ENCODE assay signal across 8 mouse cellular contexts in the genomic region with DNA sequence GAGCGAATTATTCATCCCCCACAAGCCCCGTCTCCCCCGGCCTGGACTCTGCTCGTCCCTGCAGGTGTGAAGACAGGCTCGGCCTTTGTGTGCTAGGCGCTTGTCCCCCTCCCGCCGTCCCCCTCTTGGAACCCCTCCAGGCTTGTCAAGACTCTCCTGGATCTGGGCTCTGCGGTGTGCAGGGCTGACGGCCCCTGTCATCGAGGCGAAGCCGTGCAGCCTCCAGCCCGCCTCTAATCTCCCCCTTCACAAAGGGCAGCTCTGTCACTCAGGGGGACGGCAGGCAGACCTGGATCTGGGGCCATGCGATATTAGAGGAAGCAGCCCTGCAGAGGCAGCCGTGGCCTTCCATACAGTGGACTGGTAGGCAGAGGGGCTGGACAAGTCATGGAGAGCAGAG. TPM values are rescaled to one million over a fixed set of nuclear protein-coding genes. Genes with fewer than 3 reads are reported as not detected.
DNase-seq lines count a peak whose midpoint lies in the region; ATAC-seq lines count a peak whose summit lies in the region.

No protein-coding gene starts in this region.

- 5% methylated on average over 17 of the region's 17 CpGs for WGBS in heart, embryonic 11.5 days (ENCODE audit: insufficient replicate concordance)
- WGBS in heart, embryonic 16.5 days: 7% methylated on average over 17 of the region's 17 CpGs
- WGBS in midbrain, embryonic 10.5 days: 7% methylated on average over 17 of the region's 17 CpGs

- H3K4me2 ChIP-seq in heart, embryonic 11.5 days: peak overlapping the region; percentile 46
- H3K4me2 ChIP-seq in heart, embryonic 16.5 days (ENCODE audit: low read depth, low read length): peak overlapping the region; percentile 54

- no peak overlapping the region for H3K9ac ChIP-seq in heart, embryonic 11.5 days (ENCODE audit: low read depth, low read length)
- no peak overlapping the region for H3K9ac ChIP-seq in heart, embryonic 16.5 days (ENCODE audit: low read length)

- H3K9me3 ChIP-seq in heart, embryonic 11.5 days (replicated peaks; ENCODE audit: control insufficient read depth, low read length): no peaks in the 10 kb centered on the region
- H3K9me3 ChIP-seq in heart, embryonic 16.5 days (replicated peaks; ENCODE audit: control insufficient read depth, low read length): no peaks in the 10 kb centered on the region
- H3K9me3 ChIP-seq in midbrain, embryonic 10.5 days (replicated peaks): no peaks in the 10 kb centered on the region

- peaks cover 49% of the 10 kb centered on the region for H3K27me3 ChIP-seq in heart, embryonic 11.5 days (ENCODE audit: control insufficient read depth, insufficient read depth, low read length)
- peaks cover 32% of the 10 kb centered on the region for H3K27me3 ChIP-seq in heart, embryonic 16.5 days (ENCODE audit: control insufficient read depth, insufficient read depth, low read length)
- peaks cover 48% of the 10 kb centered on the region for H3K27me3 ChIP-seq in midbrain, embryonic 10.5 days (ENCODE audit: low read depth, poor library complexity, severe bottlenecking)

- ATAC-seq in heart, embryonic 11.5 days (replicated peaks; ENCODE audit: insufficient number of reproducible peaks, low FRiP score, low TSS enrichment): peak; percentile 62
- ATAC-seq in common myeloid progenitor, adult 5-6 weeks (replicated peaks; ENCODE audit: low read depth, poor library complexity, severe bottlenecking): peak; percentile 53
- peak; percentile 86 for ATAC-seq in heart, embryonic 16.5 days (replicated peaks; ENCODE audit: extremely low read depth, insufficient read depth, low FRiP score)
- ATAC-seq in erythroblast, adult 5-6 weeks (replicated peaks; ENCODE audit: low FRiP score, poor library complexity, severe bottlenecking): no peak

- H3K27ac ChIP-seq in heart, embryonic 11.5 days (ENCODE audit: low read depth, low read length): peak overlapping the region; percentile 41; the same call in 1 of the 2 replicates
- H3K27ac ChIP-seq in heart, embryonic 16.5 days (ENCODE audit: low read length): no peak overlapping the region
- H3K27ac ChIP-seq in midbrain, embryonic 10.5 days (replicated peaks): peak overlapping the region; percentile 55

- peak overlapping the region; percentile 18 for H3K4me3 ChIP-seq in heart, embryonic 11.5 days (ENCODE audit: low read depth, low read length)
- peak overlapping the region; percentile 21; the same call in 1 of the 2 replicates for H3K4me3 ChIP-seq in heart, embryonic 16.5 days (ENCODE audit: low read length)
- peak overlapping the region; percentile 46 for H3K4me3 ChIP-seq in midbrain, embryonic 10.5 days

- H3K4me1 ChIP-seq in heart, embryonic 11.5 days (ENCODE audit: control insufficient read depth, insufficient read depth, low read length): peaks cover 10% of the 10 kb centered on the region; the same call in 1 of the 2 replicates
- peaks cover 23% of the 10 kb centered on the region for H3K4me1 ChIP-seq in heart, embryonic 16.5 days (ENCODE audit: control insufficient read depth, insufficient read depth, low read length)
- peaks cover 45% of the 10 kb centered on the region for H3K4me1 ChIP-seq in midbrain, embryonic 10.5 days

- no peaks in the 10 kb centered on the region for H3K36me3 ChIP-seq in heart, embryonic 11.5 days (ENCODE audit: control insufficient read depth, insufficient read depth, low read length)
- H3K36me3 ChIP-seq in heart, embryonic 16.5 days (ENCODE audit: control insufficient read depth, insufficient read depth): no peaks in the 10 kb centered on the region
- no peaks in the 10 kb centered on the region for H3K36me3 ChIP-seq in midbrain, embryonic 10.5 days

- DNase-seq in heart, adult 8-10 months (ENCODE audit: low spot score): no peak
- peak; percentile 43 for DNase-seq in midbrain, embryonic 10.5 days (ENCODE audit: low spot score)
- DNase-seq in spleen, postnatal 4 days (ENCODE audit: low spot score in 2 of 2): no peak
- DNase-seq in yolk sac, embryonic 10.5 days (ENCODE audit: low spot score): no peak

RNA-seq across cellular contexts. Expression of a gene that starts 47.8 kb away (rescaled TPM):
- polyA plus RNA-seq in heart, embryonic 11.5 days (2014; fragmentation: Nextera tagmentation; extraction: Ambion mirVana): 234 and 256 TPM in 2 replicates
- total RNA-seq in heart, adult 8-10 months (2022): 100 to 1,000 TPM in 3 of 4 experiments, 10 to 100 TPM in 1; 92.5 to 117 (median 111) TPM
- total RNA-seq in common myeloid progenitor, adult 5-6 weeks (2017): 196 and 216 TPM in 2 replicates
- 182 and 197 TPM in 2 replicates for polyA plus RNA-seq in heart, embryonic 16.5 days (2015; fragmentation: Nextera tagmentation; extraction: Ambion mirVana)
- 284 and 305 TPM in 2 replicates for polyA plus RNA-seq in midbrain, embryonic 10.5 days (2016; fragmentation: Nextera tagmentation; extraction: Ambion mirVana)
- 24.0 and 30.9 TPM in 2 replicates for total RNA-seq in erythroblast, adult 5-6 weeks (2015; ENCODE audit: low replicate concordance)
- 42.8 and 54.5 TPM in 2 replicates for total RNA-seq in erythroblast, adult 5-6 weeks (2017; ENCODE audit: low replicate concordance)
